Mouse (Mus musculus) monocyte, adult 5-6 weeks (primary cell): Measurements from ENCODE around the gene Ube2h. TPM values are rescaled to one million over a fixed set of nuclear protein-coding genes. Genes with fewer than 3 reads are reported as not detected.
"Not testable (repeated sequence)": the region's sequence is repeated elsewhere in the genome, so short reads cannot be mapped to it uniquely, and the experiment has no call there.

Experiments
- ATAC-seq: fragments of 153-309, 156-312 bp; replicated peaks from 2 replicates; pipeline ENCODE4 v1.8.0; 2017; ENCODE audit warnings: mild to moderate bottlenecking; ENCODE audit not compliant: low TSS enrichment, insufficient number of reproducible peaks, severe bottlenecking, poor library complexity, low FRiP score
- total RNA-seq: library from RNA; stranded (forward); fragments of 200-1000, 200-491, 200-594 nt; gene quantifications from 3 replicates; pipeline ENCODE4 v1.2.3, GENCODE M21; 2017

Ube2h gene
- total RNA-seq = 61.3 to 87.8 TPM (median 69.4 TPM) in 3 replicates

DNA sequence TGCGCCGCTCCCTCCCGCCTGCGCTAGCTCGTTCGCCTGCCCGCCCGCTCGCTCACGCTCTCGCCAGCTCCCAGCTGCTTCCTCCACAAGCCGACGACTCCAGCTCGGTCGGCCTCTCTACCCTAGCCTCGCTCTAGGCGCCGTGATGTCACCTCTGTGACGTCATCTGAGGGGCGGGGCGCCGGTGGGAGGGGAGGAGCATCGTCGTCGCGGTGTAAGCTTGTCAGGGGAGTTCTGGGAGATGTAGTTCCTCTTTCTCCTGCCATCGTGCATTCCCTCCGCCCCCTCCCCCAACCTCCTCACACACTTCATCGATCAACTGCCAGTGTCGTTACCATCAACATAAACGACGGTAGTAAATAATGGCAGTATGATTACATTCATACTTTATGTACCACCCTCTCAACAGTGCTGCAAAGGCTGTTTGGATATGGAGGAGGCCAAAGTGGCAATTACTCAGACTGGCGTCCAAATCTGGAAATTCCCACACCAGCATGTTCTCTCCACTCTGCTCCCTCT lies at the start of gene Ube2h:
Gene Ube2h, minus strand, starts transcription at position 141 of the 519 bp plus-strand sequence.
- ATAC-seq = peak; percentile 95

DNA sequence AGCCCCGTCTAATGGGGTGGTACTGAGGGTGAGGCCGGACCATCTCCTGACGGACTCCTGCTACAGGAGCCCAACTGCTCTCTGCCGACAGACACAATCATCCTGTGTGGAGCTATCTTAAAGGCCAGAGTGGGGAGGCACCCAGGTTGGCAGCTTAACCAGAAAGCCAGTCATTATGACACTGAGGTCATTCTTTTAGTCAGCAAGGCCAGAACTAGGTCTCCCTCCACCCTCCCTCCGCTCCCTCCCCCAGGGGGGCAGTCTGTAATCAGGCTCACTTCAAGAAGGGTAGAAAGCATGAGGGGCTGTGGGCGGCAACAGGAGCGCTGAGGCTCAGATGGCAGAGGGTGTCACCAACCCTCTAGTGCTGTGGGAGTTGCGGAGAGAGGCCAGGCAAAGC lies 49.3 kb upstream of the Ube2h start:
- ATAC-seq = no peak

DNA sequence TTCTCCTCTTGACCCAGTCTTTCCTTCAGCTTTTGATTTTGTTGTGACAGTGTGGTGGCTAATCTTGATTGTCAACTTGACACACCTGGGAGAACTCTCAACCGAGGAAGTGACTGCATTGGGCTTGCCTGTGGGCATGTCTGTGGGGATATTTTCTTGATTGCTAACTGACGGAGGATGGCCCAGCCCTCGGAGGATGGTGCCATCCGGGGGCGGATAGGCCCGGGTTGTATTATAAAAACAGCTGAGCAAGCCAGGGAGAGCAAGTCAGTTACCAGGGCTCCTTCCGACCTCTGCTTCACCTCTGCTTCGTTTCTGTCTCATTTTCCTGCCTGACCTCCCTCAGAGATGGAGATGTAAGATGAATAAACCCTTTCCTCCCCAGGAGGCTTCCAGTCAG lies 48.4 kb upstream of the Ube2h start:
- no peak for ATAC-seq

DNA sequence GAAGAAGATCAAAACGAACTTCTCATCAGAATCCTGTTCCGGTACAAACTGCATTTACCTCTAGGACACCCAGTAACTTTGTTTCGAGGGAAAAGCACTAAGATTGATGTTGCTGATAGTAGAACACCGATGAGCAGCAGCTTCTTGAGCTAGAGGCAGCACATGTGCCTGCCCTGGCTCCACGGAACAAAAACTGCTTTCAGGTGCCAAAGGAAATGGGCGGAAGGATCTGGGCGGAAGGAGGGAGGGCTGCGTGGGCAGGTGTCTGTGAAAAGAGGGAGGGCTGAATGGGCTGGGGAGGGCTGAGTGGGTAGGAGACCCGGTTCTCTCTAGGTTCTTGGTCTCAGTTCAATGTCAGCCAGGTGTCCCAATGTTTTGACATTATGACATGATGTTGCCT lies 47.0 kb upstream of the Ube2h start:
- no peak for ATAC-seq

DNA sequence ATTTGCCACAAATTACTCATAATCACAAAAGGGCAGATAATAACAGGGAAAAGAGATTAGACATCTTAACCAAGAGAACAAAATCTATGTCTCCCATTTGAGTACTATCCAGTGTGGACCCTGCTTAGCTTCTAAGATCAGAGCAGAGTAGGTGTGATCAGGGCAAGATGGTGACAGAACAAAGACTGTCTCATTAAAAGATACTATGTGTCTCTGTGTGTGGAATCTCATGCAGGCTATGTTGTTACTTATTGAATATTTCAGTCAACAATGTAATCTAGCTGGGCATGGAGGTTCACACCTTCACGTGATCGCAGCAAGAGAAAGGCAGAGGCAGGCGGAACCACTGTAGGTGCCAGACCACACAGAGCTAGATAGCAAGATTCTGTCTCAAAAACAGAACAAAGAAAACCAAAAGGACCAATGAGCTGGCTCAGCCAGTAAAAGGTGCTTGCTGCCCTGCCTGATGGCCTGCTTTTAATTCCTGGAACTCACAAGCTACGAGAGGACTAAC lies 43.0 kb upstream of the Ube2h start:
- no peak for ATAC-seq

DNA sequence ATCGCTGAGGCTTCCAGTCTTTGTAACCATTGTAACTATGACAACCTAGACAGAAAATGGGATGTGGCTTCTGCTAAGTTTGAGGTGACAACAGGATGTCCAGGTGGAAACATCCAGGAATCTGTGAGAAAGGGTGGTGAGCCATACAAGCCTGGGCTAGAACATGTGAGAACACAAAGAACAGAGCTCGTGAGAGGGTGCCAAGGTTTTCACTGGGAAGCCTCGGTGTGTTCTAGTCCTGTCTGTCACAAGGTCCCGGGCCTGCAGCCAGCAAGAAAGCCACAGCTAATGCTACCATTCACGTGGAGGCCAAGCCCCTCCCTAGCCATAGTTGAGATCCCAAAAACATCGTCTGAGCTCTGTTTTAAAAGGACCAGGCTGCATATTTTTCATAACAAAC lies 42.4 kb upstream of the Ube2h start:
- ATAC-seq = no peak

DNA sequence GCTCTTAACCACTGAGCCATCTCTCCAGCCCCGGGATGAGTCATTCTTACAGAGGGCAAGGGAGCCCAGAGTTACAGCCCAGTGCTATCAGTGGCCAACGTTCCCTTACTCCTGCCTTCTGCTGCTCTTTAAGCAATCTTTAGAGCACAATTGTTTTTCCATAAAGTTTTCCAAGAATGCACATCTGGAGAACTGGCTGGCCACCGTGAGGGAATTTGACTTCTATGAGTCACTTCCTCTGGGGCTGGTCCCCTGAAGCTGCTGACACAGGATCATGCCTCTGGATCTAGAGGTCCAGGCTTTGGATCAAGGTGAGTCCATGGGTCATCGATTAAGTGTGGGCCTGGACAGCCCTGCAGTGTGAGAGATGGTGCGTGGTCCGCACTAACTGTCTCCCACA lies 39.7 kb upstream of the Ube2h start:
- no peak for ATAC-seq

DNA sequence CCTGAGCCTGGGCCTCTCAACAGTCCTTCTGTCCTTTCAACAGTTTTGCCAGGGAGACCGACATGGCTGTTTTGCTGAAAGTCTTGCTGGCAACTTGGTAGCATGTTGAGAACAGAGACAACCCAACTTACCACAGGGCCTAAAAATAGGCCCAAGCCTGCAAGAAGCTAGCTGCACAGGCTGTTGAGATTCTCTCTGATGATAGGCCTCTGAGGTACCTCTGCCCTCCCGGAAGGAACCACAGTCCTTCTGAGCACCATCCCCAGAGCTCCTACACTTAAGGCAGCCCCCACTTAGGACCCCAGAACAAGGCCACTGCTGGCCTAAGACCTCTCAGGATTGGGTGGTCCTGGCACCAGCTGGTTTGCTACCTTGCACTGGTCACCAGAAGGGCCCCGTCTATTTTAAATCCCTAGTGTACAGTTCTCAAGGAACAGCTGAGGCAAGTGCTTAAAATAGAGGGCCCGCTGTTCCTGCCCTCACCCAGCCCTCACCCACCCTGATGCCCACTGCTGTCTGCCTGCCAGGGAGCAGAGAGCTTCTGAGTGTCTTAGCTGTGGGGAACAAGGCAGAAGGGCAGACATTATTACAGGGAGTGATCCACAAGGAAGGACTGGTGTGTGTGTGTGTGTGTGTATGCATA lies 36.0 kb upstream of the Ube2h start:
- no peak for ATAC-seq

DNA sequence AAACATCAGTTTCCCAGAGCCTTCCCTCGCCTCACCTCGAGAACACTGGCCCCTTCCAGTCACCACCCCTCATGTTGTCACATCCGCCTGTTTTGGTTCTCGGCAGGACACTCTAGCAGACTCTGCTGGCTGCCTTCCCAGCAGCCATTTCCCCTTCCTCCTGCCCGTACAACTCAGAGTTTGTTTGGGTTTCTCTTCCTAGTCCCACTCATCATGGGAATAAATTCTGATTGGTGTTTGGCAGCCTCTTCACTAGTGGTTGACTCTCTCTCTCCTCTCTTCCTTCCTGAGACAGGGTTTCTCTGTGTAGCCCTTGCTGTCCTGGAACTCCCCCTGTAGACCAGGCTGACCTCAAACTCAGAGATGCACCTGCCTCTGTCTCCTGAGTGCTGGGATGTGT lies 32.6 kb upstream of the Ube2h start:
- peak; percentile 91 for ATAC-seq

DNA sequence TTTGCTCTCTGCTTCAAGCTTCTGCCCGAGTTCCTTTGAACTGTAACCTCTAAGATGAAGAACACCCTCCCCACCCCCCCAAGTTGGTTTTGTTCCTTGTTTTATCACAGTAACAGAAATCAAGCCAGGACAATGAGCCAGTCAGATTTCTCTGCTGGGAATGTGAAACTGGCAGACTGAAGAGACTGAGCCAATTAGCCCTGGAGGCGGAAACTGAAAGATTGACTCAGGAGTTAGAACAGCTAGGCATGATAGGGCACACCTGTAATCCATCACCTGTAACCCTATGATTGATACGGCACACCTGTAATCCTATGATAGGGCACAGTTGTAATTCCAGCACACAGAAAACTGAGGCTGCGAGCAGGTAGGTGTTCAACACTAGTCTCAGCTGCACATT lies 27.9 kb upstream of the Ube2h start:
- no peak for ATAC-seq

DNA sequence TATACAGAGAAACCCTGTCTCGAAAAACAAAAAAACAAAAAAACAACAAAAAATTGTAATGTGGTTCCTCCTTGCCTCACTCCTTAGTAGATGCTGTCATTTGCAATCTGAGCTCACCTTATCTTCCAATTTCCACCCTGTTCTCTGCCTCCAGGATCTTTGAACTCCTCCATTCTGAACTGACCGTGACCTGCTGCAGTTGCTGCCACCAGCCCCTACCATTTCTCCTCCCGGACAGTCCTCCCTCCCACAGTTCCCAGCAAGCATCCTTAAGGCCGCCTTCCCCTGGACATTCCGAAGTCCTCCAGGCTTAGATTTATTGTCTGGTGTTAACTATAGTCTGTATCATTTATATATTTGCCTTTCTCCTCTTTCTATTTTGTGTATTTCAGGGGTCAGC lies 26.4 kb upstream of the Ube2h start:
- ATAC-seq = no peak

DNA sequence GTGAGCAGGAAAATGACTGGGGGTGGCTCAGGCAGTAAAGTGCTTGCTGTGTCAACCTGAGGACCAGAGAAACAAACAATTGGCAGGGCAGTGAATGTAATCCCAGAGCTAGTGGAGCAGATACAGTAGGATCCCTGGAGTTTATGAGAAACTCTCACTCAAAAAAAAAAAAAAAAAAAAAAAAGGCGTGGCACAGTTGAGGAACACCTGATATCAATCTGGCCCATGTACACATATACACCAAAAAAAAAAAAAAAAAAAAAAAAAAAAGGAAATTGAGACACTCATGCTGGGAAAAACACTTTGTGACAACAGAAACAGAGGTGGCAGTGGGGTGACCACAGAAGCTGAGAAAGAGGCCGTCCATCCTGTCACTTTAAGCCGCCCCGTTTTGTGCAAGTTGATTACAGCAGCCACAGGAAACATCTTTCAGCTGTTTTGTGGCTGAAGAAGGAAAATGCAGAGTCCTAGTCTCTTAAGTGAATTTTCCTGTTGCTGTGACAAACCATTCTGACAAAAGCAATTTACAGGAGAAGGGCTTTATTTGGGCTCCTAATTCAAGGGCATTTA lies 21.7 kb upstream of the Ube2h start:
- ATAC-seq = no peak

DNA sequence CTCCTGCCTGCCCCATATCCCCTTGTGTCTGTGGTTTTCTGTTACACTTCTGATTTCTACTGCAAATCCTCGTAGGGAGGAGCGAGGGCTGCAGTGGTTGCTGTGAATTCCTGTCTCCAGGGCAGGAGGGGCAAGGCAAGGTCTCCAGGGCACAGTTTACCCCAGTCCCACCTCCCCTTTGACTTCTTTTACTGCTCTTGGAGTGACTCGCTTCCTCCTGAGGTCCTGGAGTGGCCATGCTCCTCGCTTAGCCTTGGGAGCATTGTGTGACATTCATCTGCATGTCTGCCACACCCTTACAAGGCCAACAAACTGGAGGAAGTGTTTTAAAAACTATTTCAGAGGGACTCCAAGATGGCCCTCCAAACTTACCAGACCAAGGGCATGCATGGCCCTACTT lies 16.7 kb upstream of the Ube2h start:
- no peak for ATAC-seq

DNA sequence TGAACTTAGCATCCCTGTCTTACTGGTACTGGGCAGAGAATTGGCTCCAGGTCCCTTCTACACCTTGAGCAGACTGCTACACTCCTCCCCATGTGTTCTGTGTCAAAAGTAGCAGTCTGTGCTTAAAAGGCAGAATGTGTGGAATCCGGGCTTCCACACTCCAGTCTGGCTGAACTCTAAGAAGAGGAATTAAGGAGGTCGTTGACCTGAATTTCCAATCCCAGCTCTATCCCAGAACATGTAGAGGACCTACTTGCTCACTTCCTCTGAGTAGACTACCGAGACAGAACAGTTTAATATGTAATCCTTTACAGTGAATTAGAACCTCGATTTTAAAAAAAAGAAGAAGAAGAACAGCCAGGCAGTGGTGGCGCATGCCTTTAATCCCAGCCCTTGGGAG lies 14.9 kb upstream of the Ube2h start:
- ATAC-seq = no peak

DNA sequence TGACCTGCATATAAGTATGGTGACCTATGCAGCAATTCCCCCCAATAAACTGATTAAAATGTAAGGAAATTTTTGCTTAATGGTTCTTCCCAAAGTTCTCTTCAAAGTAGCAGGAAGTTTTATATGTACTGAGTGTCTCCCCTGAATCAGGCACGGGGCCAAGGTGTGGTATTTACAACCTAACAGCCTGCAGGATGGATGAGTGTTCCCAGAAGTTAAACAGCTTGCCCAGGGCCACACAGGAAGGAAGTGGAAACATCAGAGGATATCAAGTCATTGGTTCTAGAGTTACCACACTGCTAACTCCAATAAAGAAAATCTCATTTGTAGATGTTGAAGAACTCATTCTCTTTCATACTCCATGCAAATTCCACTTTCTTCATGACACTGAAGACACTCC lies 7.7 kb upstream of the Ube2h start:
- no peak for ATAC-seq

DNA sequence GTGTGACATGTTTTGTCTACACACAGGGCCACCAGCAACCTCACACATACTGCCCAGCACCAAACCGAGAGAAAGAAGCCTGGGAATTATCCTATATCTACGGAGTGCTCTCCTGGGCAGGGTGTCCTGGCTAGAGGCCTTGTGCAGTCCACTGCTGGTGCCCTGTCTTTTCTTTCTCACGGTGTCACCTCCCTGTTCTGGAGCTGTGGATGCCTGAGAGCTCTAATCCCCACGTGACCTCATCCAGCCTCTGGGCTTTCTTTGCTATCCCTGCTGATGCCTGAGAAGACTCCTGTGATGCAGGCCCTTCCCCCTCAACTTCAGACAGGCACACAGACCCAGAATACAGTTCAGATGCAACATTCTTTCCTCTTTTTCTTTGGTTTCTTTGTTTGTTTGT lies 4.4 kb upstream of the Ube2h start:
- no peak for ATAC-seq

DNA sequence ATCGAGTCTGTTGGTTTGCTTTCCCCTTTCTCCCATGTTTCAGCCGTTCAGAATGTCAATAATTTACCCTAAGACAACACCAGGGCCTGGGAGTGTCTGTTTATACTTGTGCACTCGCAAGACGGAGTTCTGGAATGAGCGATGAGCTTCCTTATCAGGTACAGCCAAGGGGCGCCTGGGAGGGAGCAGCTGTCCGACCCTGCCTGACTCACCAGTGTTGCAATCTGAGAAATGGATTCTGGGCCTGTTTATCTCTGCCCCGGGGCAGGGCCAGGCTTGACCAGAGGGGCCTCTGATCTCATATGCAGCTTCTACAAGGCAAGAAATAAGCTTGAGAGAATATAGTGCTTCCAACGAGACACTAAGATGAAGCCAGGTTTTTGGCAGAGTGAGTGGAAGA lies 3.4 kb upstream of the Ube2h start:
- ATAC-seq = no peak

DNA sequence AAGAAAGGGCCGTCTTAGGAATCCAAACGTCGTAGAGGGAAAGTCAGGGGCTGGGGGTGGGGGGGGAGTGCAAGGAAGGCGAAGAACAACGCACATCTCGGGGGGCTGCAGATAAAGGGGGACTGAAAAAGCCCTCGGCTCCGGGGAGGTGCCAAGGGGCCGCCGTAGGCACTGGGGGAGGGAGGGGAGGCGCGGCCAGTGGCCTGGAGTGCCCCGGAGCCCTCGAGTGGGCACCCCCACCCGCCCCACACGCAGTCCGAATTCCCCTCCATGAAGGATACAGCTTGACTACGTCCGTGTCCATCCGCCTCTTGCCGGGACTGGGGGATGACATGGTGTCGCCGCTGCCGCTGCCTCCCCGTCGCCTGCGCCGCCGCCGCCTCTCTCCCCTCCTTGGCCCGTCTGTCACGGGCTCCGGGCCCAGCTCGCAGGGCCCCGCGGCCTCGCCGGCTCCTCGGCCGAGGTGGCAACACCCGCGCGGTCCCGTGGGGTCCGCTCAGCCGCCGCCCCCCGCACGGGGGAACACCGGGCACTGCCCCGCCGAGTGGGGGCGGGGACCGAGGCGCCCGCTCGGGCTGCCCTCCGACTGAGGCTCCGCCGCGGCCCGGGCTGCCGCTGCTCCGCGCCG lies 454 bp downstream of the Ube2h start:
- not testable (repeated sequence) for ATAC-seq

DNA sequence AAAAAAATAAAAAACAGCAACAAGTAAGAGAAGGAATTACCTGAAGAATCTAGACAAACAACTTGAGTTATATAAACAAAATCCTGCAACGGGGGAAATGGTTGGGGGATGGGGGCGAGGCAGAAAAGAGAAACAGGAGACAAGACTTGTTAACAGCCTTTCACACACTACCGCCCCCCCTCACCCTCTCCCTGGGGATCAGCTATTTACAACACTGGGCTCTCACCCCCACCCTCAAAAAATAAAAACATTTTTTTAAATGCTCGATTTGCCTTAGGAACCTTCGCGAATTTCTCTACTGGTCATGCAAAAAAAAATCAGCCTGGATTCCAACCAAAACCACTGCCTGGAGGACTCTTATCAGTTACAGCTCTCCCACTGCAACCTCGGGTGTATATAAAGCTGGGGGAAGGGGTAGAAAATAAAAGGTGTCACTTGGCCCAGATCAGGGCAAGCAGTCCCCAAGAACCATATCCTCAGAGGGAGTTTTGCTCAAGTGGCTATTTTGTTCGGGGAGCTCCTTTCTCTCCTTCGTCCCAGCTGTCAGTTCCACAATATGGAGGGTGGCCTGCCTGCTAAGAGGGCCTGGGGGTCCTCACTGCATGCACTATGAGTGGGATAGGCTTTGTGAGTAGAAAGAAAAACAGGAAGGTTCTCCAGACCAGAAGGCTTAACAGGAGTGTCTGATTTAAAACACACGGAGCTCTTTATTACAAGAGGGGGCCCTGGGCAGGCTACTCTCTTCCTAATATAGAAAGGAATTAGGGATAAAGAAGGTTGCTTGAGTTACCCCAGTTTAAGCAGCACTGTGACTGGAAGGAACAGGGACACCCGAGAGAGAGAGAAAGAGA lies 1.3 kb downstream of the Ube2h start:
- ATAC-seq = no peak
